Mouse (Mus musculus) C2C12 (cell line): ENCODE measurements around the gene Ist1. TPM values are rescaled to one million over a fixed set of nuclear protein-coding genes. Genes with fewer than 3 reads are reported as not detected.

ENCODE experiments used
- H3K27me3 ChIP-seq: one replicate; pipeline ENCODE4 v1.6.1; 2011; ENCODE audit not compliant: control insufficient read depth, insufficient read depth, insufficient read length
- H3K36me3 ChIP-seq: one replicate; pipeline ENCODE4 v1.6.1; 2011; ENCODE audit not compliant: control insufficient read depth, insufficient read depth
- H3K4me3 ChIP-seq: one replicate; pipeline ENCODE4 v1.5.1; 2011; ENCODE audit warnings: mild to moderate bottlenecking, control low read depth; ENCODE audit not compliant: poor library complexity, insufficient read depth, severe bottlenecking
- H3K79me2 ChIP-seq: one replicate; pipeline ENCODE4 v1.6.1; 2011; ENCODE audit not compliant: control insufficient read depth, insufficient read depth
- H3K79me3 ChIP-seq: one replicate; pipeline ENCODE4 v1.6.1; 2011; ENCODE audit warnings: low read depth, control low read depth
- H3ac ChIP-seq: one replicate; pipeline ENCODE3; 2011; ENCODE audit warnings: low read depth; ENCODE audit not compliant: control insufficient read depth, insufficient read length
- CEBPB ChIP-seq: IDR thresholded peaks from one replicate; pipeline ENCODE4 v1.6.1; 2011; ENCODE audit warnings: low read depth, mild to moderate bottlenecking, control low read depth, moderate library complexity
- CTCF ChIP-seq: IDR thresholded peaks from one replicate; pipeline ENCODE4 v1.5.1; 2011; ENCODE audit not compliant: control insufficient read depth, insufficient read depth, insufficient read length
- FOSL1 ChIP-seq: IDR thresholded peaks from one replicate; pipeline ENCODE4 v1.8.0; 2011; ENCODE audit warnings: mild to moderate bottlenecking, low read length; ENCODE audit not compliant: poor library complexity, insufficient read depth, severe bottlenecking
- MAX ChIP-seq: IDR thresholded peaks from one replicate; pipeline ENCODE4 v1.6.1; 2011; ENCODE audit warnings: mild to moderate bottlenecking, control low read depth
- MYOD1 ChIP-seq: IDR thresholded peaks from one replicate; pipeline ENCODE4 v1.6.1; 2011; ENCODE audit warnings: low read depth; ENCODE audit not compliant: control insufficient read depth, insufficient read length
- MYOG ChIP-seq: IDR thresholded peaks from one replicate; pipeline ENCODE4 v1.6.1; 2011; ENCODE audit not compliant: control insufficient read depth, insufficient read length; ENCODE audit errors: extremely low read depth
- USF1 ChIP-seq: IDR thresholded peaks from one replicate; pipeline ENCODE4 v1.6.1; 2011; ENCODE audit warnings: low read depth, mild to moderate bottlenecking, control low read depth, moderate library complexity
- polyA plus RNA-seq: library from polyadenylated mRNA; unstranded; fragments of >200 nt; fragmentation: generic; extraction: Trizol; gene quantifications from one replicate; pipeline ENCODE4 v1.2.1, GENCODE M21; 2012; ENCODE audit warnings: missing spikeins

Gene Ist1
- polyA plus RNA-seq, 1 experiment, result 49.7 TPM

DNA sequence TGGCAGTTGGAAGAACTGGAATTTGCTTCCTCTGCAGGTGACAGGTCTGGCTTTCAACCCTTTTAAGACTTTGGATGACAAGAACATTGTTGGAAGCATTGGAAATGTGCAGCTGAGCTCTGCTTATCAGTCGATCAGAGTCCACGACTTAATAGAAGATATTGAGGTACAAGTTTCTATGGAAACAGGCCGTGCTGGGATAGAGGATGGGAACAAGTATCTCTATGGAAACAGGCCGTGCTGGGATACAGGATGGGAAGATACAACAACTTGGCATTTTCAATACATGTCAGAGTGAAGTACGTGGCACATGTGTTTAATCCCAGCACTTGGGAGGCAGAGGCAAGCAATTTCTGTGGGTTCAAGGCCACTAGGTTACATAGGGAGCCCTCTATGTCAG is 60.6 kb downstream of the Ist1 start:
- Histone ChIP-seq H3K4me3 (no peak overlapping the region), H3K79me2 (no peaks in the 10 kb centered on the region), H3ac (no peak overlapping the region), H3K36me3 (no peaks in the 10 kb centered on the region), H3K27me3 (peaks cover 42% of the 10 kb centered on the region), H3K79me3 (no peaks in the 10 kb centered on the region)
- TF ChIP-seq FOSL1 (no peak), MYOD1 (no peak), CEBPB (no peak), CTCF (no peak), USF1 (no peak), MAX (no peak), MYOG (no peak)

DNA sequence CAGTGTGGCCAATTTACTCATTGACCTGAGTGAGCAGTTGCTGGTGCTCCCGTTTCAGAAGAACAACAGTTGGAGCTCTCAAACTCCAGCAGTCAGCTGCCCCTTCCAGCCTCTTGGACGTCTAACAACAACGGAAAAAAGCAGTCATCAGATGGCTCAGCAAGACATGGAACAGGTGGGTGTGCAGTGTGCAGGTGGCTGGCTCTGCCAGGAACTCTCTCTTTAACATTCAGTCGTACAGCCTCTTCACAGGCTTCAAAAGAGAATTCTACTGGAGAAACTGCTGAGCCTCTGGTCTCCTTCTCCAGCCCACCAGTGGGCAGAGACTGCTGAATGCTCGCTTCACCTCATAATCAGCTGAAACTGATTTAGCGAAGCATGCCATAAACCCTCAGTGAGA is 64.4 kb downstream of the Ist1 start:
- no peaks in the 10 kb centered on the region for H3K79me2 ChIP-seq
- TF ChIP-seq CEBPB, result no peak
- TF ChIP-seq USF1, result no peak
- TF ChIP-seq MYOG, result no peak
- no peak for TF ChIP-seq MAX
- no peak for TF ChIP-seq MYOD1
- TF ChIP-seq FOSL1, result no peak
- no peak for TF ChIP-seq CTCF
- peaks cover 37% of the 10 kb centered on the region for H3K27me3 ChIP-seq
- no peaks in the 10 kb centered on the region for H3K79me3 ChIP-seq
- no peak overlapping the region for H3ac ChIP-seq
- H3K4me3 ChIP-seq, result no peak overlapping the region
- no peaks in the 10 kb centered on the region for H3K36me3 ChIP-seq

Other genes starting within 250 kb of the Ist1 start
- not detected for gene Pmfbp1, start 199.2 kb downstream of the Ist1 start, polyA plus RNA-seq
- 30.5 TPM for gene Dhx38, start 127.4 kb downstream of the Ist1 start, polyA plus RNA-seq
- 7.5 TPM for gene Txnl4b, start 127.4 kb downstream of the Ist1 start, polyA plus RNA-seq
- not detected for gene Hp, start 114.1 kb downstream of the Ist1 start, polyA plus RNA-seq
- gene Dhodh, start 84.6 kb downstream of the Ist1 start, polyA plus RNA-seq, result 21.9 TPM
- not detected for gene Pkd1l3, start 78.7 kb downstream of the Ist1 start, polyA plus RNA-seq
- 9.9 TPM for gene Zfp821, start 12.3 kb upstream of the Ist1 start, polyA plus RNA-seq
- gene Atxn1l, start 44.5 kb upstream of the Ist1 start, polyA plus RNA-seq, result 12.0 TPM
- 25.6 TPM for gene Ap1g1, start 85.3 kb upstream of the Ist1 start, polyA plus RNA-seq
- gene Phlpp2, start 175.3 kb upstream of the Ist1 start, polyA plus RNA-seq, result 3.0 TPM